Mouse (Mus musculus): ENCODE measurements around the gene Limch1. TPM values are rescaled to one million over a fixed set of nuclear protein-coding genes. Genes with fewer than 3 reads are reported as not detected.

Limch1 gene
- polyA plus RNA-seq, 1 experiment from 2014 or later: 6.7 TPM

GRCm38 (mm10) chr5:66859506-66859905, 113.9 kb downstream of the Limch1 start:
- H3K36me3 ChIP-seq (ENCODE audit: control insufficient read depth, insufficient read depth): no peaks in the 10 kb centered on the region
- 0 out of 2 replicates have a peak, but pooled peaks cover 3% of the 10 kb centered on the region for H3K4me1 ChIP-seq (replicated peaks; ENCODE audit: control insufficient read depth, insufficient read depth, low read length)
- no peak overlapping the region for H3K4me2 ChIP-seq (replicated peaks; ENCODE audit: low read depth)
- H3K27ac ChIP-seq (ENCODE audit: low read depth, low read length): no peak overlapping the region
- no peaks in the 10 kb centered on the region for H3K9me3 ChIP-seq (ENCODE audit: control insufficient read depth)
- H3K4me3 ChIP-seq (ENCODE audit: low read depth, low read length): no peak overlapping the region
- no peaks in the 10 kb centered on the region for H3K27me3 ChIP-seq (replicated peaks; ENCODE audit: control insufficient read depth, insufficient read depth, low read length)
- no peak overlapping the region for H3K9ac ChIP-seq (ENCODE audit: low read depth, low read length)
- no peak for ATAC-seq
- no peak for TF ChIP-seq CTCF (IDR thresholded peaks at IDR 0.05; ENCODE audit: low read depth)
- WGBS: 87% methylated on average over 3 of the region's 3 CpGs

GRCm38 (mm10) chr5:66861232-66862035, 115.8 kb downstream of the Limch1 start:
- H3K4me2 ChIP-seq (replicated peaks; ENCODE audit: low read depth): no peak overlapping the region
- H3K9ac ChIP-seq (ENCODE audit: low read depth, low read length): no peak overlapping the region
- H3K9me3 ChIP-seq (ENCODE audit: control insufficient read depth): no peaks in the 10 kb centered on the region
- H3K4me1 ChIP-seq (replicated peaks; ENCODE audit: control insufficient read depth, insufficient read depth, low read length): 0 out of 2 replicates have a peak, but pooled peaks cover 3% of the 10 kb centered on the region
- no peaks in the 10 kb centered on the region for H3K27me3 ChIP-seq (replicated peaks; ENCODE audit: control insufficient read depth, insufficient read depth, low read length)
- WGBS: 55% methylated on average over 17 of the region's 17 CpGs
- no peak overlapping the region for H3K4me3 ChIP-seq (ENCODE audit: low read depth, low read length)
- H3K27ac ChIP-seq (ENCODE audit: low read depth, low read length): no peak overlapping the region
- no peak for TF ChIP-seq CTCF (IDR thresholded peaks at IDR 0.05; ENCODE audit: low read depth)
- no peak for ATAC-seq
- H3K36me3 ChIP-seq (ENCODE audit: control insufficient read depth, insufficient read depth): no peaks in the 10 kb centered on the region

- Histone ChIP-seq H3K4me3 (ENCODE audit: low read depth, low read length) (no peak overlapping the region), H3K27me3 (replicated peaks; ENCODE audit: control insufficient read depth, insufficient read depth, low read length) (no peaks in the 10 kb centered on the region), H3K4me1 (replicated peaks; ENCODE audit: control insufficient read depth, insufficient read depth, low read length) (0 out of 2 replicates have a peak, but pooled peaks cover 3% of the 10 kb centered on the region), H3K9me3 (ENCODE audit: control insufficient read depth) (no peaks in the 10 kb centered on the region), H3K4me2 (replicated peaks; ENCODE audit: low read depth) (no peak overlapping the region), H3K9ac (ENCODE audit: low read depth, low read length) (no peak overlapping the region), H3K36me3 (ENCODE audit: control insufficient read depth, insufficient read depth) (no peaks in the 10 kb centered on the region), H3K27ac (ENCODE audit: low read depth, low read length) (no peak overlapping the region)
- ATAC-seq: no peak
- WGBS: 36% methylated on average over 4 of the region's 4 CpGs
- TF ChIP-seq CTCF (IDR thresholded peaks at IDR 0.05; ENCODE audit: low read depth): no peak
These were observed 116.5 kb downstream of the Limch1 start for GRCm38 (mm10) chr5:66862151-66862550.

GRCm38 (mm10) chr5:66865229-66865628, 119.6 kb downstream of the Limch1 start:
- 0 out of 2 replicates have a peak, but pooled peaks cover 3% of the 10 kb centered on the region for H3K4me1 ChIP-seq (replicated peaks; ENCODE audit: control insufficient read depth, insufficient read depth, low read length)
- no peak for TF ChIP-seq CTCF (IDR thresholded peaks at IDR 0.05; ENCODE audit: low read depth)
- H3K4me2 ChIP-seq (replicated peaks; ENCODE audit: low read depth): no peak overlapping the region
- H3K4me3 ChIP-seq (ENCODE audit: low read depth, low read length): no peak overlapping the region
- WGBS: 53% methylated on average over 5 of the region's 5 CpGs
- ATAC-seq: no peak
- H3K9ac ChIP-seq (ENCODE audit: low read depth, low read length): no peak overlapping the region
- H3K36me3 ChIP-seq (ENCODE audit: control insufficient read depth, insufficient read depth): no peaks in the 10 kb centered on the region
- H3K9me3 ChIP-seq (ENCODE audit: control insufficient read depth): no peaks in the 10 kb centered on the region
- no peak overlapping the region for H3K27ac ChIP-seq (ENCODE audit: low read depth, low read length)
- H3K27me3 ChIP-seq (replicated peaks; ENCODE audit: control insufficient read depth, insufficient read depth, low read length): no peaks in the 10 kb centered on the region

- no peak overlapping the region for H3K4me2 ChIP-seq (replicated peaks; ENCODE audit: low read depth)
- H3K27me3 ChIP-seq (replicated peaks; ENCODE audit: control insufficient read depth, insufficient read depth, low read length): no peaks in the 10 kb centered on the region
- H3K9ac ChIP-seq (ENCODE audit: low read depth, low read length): no peak overlapping the region
- no peak for TF ChIP-seq CTCF (IDR thresholded peaks at IDR 0.05; ENCODE audit: low read depth)
- 0 out of 2 replicates have a peak, but pooled peaks cover 3% of the 10 kb centered on the region for H3K4me1 ChIP-seq (replicated peaks; ENCODE audit: control insufficient read depth, insufficient read depth, low read length)
- no peaks in the 10 kb centered on the region for H3K36me3 ChIP-seq (ENCODE audit: control insufficient read depth, insufficient read depth)
- no peak overlapping the region for H3K27ac ChIP-seq (ENCODE audit: low read depth, low read length)
- H3K9me3 ChIP-seq (ENCODE audit: control insufficient read depth): no peaks in the 10 kb centered on the region
- ATAC-seq: no peak
- whole genome bisulfite sequencing: 78% methylated on average over 8 of the region's 8 CpGs
- no peak overlapping the region for H3K4me3 ChIP-seq (ENCODE audit: low read depth, low read length)
These were observed 120.4 kb downstream of the Limch1 start for GRCm38 (mm10) chr5:66866019-66866418.

- no peak for TF ChIP-seq CTCF (IDR thresholded peaks at IDR 0.05; ENCODE audit: low read depth)
- Histone ChIP-seq H3K27ac (ENCODE audit: low read depth, low read length) (no peak overlapping the region), H3K4me2 (replicated peaks; ENCODE audit: low read depth) (no peak overlapping the region), H3K36me3 (ENCODE audit: control insufficient read depth, insufficient read depth) (no peaks in the 10 kb centered on the region), H3K27me3 (replicated peaks; ENCODE audit: control insufficient read depth, insufficient read depth, low read length) (no peaks in the 10 kb centered on the region), H3K4me3 (ENCODE audit: low read depth, low read length) (no peak overlapping the region), H3K9ac (ENCODE audit: low read depth, low read length) (no peak overlapping the region), H3K4me1 (replicated peaks; ENCODE audit: control insufficient read depth, insufficient read depth, low read length) (no peaks in the 10 kb centered on the region), H3K9me3 (ENCODE audit: control insufficient read depth) (no peaks in the 10 kb centered on the region)
- ATAC-seq: no peak
- 90% methylated on average over 4 of the region's 4 CpGs for WGBS
These were observed 123.9 kb downstream of the Limch1 start for GRCm38 (mm10) chr5:66869545-66869944.

All from intestine, postnatal 0 days (tissue).